Mouse (Mus musculus): Measurements from ENCODE around the gene Rab17.

GRCm38 (mm10) chr1:90921687-90922086 is 47.8 kb downstream of the Rab17 start:
- no peak for TF ChIP-seq CTCF (IDR thresholded peaks at IDR 0.05; ENCODE audit: control insufficient read depth, insufficient read depth, insufficient read length)
- TF ChIP-seq MYOD1 (IDR thresholded peaks at IDR 0.05; ENCODE audit: control insufficient read depth, insufficient read length, low read depth) = no peak
- no peak for TF ChIP-seq CEBPB (IDR thresholded peaks at IDR 0.05; ENCODE audit: low read depth)
- TF ChIP-seq MYOG (IDR thresholded peaks at IDR 0.05; ENCODE audit: control insufficient read depth, extremely low read depth, insufficient read length) = no peak
